Mouse (Mus musculus): ENCODE data around the gene Cd209a.
A peak's percentile ranks its signal among the peaks of the same experiment; 100 is the strongest.
"Not testable (repeated sequence)": the region's sequence is repeated elsewhere in the genome, so short reads cannot be mapped to it uniquely, and the experiment has no call there.

Cd209a gene

DNA sequence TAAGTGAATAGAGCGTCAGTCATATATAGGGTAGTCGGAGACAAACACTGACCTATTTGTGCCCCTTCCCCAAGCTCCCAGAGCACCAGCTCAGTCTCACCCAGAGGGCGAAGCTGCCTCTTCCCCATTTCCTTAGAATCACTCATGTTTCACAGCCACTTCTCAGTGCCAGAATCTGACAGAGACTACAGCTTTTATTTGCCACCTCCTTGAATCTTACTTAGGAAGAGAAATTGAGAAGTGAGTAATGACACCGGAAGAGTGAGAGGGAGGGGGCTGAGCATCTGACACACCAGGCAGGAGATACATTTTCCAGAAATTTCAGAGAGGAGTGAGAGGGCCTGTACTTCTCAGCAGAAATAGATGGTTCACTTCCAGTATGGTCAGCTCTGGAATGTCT, at the start of gene Cd209a:
Gene Cd209a (minus strand): TSS at position 224 of the 400 bp plus-strand sequence.
- DNase-seq (ENCODE audit: low read depth, low spot score) = no peak

DNA sequence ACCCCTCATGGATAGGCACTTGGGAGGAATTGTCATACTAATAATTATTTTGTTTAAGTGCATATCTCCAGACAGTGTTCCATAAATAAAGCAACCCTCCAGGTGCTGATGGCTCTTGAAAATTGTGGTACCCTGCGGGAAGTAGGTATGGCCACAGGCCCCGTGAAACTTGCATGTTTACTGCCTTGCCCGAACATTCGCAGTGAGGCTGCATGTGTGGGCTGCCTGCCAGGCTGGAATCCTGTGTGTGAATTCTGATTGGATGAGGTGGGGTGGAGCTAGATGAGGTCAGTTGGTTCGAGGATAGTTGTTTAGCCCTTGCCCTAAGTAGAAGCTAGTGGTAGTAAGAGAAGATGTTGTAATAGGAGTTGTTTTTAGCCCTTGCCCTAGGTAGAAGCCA, 19.9 kb upstream of the Cd209a start:
- DNase-seq (ENCODE audit: low read depth, low spot score) = not testable (repeated sequence)

DNA sequence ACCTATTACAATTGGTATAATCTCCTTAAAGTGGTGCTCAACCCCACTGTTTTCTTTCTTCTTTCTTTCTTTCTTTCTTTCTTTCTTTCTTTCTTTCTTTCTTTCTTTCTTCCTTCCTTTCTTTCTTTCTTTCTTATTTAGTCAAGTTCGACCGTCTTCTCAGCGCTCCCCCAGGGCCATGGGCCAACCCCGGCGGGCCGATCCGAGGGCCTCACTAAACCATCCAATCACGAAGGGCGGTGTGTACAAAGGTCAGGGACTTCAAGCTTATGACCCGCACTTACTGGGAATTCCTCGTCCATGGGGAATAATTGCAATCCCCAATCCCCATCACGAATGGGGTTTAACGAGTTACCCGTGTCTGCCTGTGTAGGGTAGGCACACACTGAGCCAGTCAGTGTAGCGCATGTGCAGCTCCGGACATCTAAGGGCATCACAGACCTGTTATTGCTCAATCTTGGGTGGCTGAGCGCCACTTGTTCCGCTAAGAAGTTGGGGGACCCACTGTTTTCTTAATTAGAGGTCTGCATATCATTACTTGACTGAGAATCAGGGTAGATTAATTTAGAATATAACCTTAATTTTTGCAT, 5.6 kb upstream of the Cd209a start:
- DNase-seq (ENCODE audit: low read depth, low spot score) = peak; percentile 100

DNA sequence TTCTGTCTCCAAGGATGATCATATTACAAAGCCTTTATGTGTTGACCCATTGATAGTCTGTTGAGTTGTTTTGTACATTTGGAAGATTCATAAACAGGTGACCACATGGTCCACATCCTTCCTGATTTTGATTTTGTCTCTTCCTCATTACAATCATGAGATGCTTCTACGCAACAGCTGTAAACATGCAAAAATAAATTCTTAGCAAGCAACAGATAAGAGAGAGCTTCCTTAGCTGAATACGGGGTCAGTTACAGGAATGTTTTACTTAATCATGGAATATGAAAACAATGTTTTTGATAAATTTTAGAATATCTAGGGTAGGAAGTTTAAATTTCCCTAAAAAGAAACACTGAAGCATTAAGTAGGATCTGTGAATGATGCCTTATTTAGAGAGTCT, 11.8 kb downstream of the Cd209a start:
- no peak for DNase-seq (ENCODE audit: low read depth, low spot score)

- no peak for DNase-seq (ENCODE audit: low read depth, low spot score)
Observed at GRCm38 (mm10) chr8:3735599-3735998, 13.2 kb downstream of the Cd209a start.

- no peak for DNase-seq (ENCODE audit: low read depth, low spot score)
Observed at GRCm38 (mm10) chr8:3734084-3734483, 14.7 kb downstream of the Cd209a start.

DNA sequence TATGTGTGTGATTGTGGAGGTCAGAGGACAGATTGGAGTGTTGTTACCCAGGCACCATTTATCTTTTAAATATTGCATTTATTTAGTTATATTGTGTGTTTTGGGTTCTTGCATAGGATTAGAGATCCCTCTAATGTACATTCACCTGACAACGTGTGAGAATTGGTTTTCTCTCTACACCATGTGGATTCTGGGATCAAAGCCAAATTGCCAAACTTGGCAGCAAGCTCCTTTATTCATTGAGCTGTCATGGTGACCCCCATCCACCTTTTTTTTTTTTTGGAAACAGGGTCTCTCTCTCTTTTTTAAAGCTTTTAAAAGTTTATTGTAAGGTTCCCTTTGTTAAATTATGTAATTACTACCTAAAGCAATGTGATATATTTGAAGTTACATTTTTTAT, 27.7 kb downstream of the Cd209a start:
- DNase-seq (ENCODE audit: low read depth, low spot score) = no peak

DNA sequence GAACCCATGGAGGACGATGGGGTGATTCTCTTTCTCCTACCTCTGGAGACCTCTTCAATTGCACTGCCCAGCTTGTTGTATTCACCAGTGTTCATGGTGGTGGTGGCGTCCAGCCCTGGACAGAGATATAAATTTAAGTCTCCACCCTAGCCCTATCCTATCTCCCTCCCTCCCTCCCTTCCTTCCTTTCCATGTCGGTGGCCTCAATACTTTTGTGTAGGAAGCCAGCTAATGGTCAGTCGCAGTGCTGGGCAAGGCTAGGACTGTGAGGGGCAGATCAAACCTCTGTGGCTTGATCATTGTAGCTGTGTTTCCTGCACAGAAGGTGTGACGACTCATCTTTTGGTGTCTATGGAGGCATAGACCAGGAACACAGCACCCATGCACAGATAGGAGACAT, 28.2 kb downstream of the Cd209a start, which contains the start of gene Clec4g:
Gene Clec4g (minus strand): TSS at position 101 of the 400 bp plus-strand sequence.
- no peak for DNase-seq (ENCODE audit: low read depth, low spot score)

DNA sequence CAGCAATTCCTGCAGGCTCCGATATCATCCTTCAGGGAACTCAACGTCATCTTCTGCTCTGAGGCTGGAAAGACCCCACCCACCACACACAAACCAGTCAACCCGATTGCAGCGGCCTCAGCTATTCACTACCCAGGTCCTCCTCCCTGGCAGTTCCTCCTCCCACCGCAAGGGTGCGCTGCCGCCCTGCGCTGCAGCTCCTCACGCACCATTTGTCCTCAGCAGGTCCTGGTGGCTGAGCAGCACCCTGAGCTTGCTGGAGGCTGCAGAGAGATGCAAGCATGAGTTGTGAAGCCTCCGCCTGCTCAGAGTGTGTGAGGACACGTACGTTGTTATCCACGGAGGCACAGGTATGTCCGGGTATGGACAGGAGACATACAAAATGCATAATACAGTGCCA, 30.2 kb downstream of the Cd209a start:
- peak; percentile 82 for DNase-seq (ENCODE audit: low read depth, low spot score)

- DNase-seq (ENCODE audit: low read depth, low spot score) = no peak
Observed at GRCm38 (mm10) chr8:3717321-3717954, 31.3 kb downstream of the Cd209a start.

DNA sequence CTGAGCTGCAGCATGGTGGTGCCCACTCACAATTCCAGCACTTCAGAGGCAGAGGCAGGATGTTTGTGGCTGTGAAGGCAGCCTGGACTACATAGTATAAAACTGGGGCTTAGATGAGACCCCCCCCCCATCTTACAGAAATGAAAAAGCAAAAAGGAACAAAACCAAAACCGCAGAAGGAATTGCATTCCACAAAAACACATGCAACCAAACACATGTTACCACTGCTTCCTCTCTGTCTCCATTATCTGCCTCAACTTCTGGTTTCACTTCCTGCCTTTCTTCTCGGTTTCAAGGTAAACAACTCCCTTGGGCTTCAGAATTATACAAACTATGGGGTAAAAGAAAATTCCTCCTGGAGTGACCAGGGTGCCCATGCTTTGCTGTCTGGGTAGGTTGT, 37.1 kb downstream of the Cd209a start:
- no peak for DNase-seq (ENCODE audit: low read depth, low spot score)

DNA sequence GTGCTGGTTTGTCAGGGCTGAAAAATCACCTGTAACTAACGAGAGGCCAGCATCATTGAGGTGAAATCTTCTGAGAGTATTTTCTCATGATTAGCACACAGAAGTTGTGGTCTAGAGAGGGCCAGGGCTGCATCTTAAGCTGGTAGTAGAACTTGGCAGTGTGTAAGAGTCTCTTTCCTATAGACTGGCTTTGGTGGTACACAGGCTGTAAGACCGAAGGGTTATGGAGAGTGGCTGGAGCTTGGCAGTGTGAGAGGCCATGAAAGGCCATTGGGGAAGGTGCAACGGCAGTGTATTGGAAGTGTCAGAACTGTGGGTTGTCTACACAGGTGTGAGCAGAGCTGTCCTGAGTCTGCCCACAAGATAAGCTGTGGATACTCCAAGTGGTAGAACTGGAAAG, 38.5 kb downstream of the Cd209a start:
- no peak for DNase-seq (ENCODE audit: low read depth, low spot score)

DNA sequence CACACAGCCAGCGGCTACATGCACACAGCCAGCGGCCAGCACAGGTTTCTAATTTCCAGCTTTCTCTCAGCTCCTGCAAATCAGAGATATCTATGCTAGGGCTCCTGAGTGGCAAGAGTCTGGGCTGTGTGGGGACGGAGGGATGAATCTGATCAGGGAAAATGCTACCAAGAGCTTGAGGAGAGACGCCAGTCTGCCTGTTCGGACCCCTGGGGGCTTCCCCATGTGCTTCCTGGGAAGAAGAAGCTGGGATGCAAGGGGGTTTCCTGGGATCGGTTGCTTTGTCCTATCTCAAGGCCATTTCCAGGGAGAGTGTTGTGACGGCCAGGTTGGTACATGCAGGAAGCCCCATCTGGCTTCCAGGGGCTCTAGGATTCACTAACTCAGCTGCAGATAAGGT, 41.2 kb downstream of the Cd209a start:
- no peak for DNase-seq (ENCODE audit: low read depth, low spot score)

- DNase-seq (ENCODE audit: low read depth, low spot score) = no peak
Observed at GRCm38 (mm10) chr8:3705711-3706110, 43.1 kb downstream of the Cd209a start.

GRCm38 (mm10) chr8:3701491-3701890, 47.3 kb downstream of the Cd209a start:
- no peak for DNase-seq (ENCODE audit: low read depth, low spot score)

DNA sequence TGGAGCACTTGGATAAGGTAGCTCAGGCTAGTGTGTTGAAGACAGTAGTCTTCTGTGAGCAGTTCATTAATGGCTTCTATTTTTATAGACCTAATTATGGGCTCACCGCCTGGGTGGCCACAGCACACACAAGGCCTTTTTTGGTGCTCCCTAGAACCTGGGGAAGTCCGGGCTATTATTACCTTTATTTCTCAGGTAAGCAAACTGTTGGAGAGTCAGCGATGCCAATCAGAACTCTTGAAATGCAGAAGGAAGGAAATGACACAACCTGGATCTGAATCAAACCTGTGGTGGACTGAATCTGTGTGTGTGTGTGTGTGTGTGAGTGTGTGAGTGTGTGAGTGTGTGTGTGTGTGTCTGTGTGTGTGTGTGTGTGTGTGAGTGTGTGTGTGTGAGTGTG, 54.7 kb downstream of the Cd209a start, which contains the start of gene Fcer2a:
Gene Fcer2a (minus strand): TSS at position 55 of the 400 bp plus-strand sequence.
- DNase-seq (ENCODE audit: low read depth, low spot score) = no peak

Measured in WW6 (cell line).